Mouse (Mus musculus): ENCODE results near the gene Guk1.

DNA sequence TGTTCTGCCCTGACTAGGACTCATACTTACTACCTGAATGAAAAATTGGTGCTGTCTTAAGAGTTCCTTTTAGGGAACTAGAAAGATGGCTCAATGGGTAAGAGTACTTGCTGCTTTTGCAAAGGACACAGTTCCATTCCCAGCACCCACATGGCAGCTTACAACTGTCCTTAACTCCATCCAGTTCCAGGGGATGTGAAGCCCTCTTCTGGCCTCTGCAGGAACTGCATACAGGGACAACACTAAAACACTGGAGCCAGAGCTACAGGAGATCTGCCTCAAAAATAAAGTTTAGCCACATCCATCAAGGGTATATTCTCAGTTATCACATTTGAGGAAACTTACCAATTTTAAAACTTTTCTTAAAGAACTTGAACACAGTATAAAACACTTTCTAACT lies 27.1 kb upstream of the Guk1 start:
- peak; percentile 30; the same call in 1 of the 2 replicates for TF ChIP-seq CTCF (IDR thresholded peaks at IDR 0.05; ENCODE audit: extremely low read depth, insufficient read depth, insufficient read length, insufficient replicate concordance)
- TF ChIP-seq POLR2A (IDR thresholded peaks at IDR 0.05; ENCODE audit: low read depth, low read length), result no peak
